Mouse (Mus musculus) G1E (cell line): ENCODE data around the gene Cuedc1.

Experiments used
- CTCF ChIP-seq: IDR thresholded peaks from 2 replicates; pipeline ENCODE4 v1.5.1; 2012; ENCODE audit warnings: low read depth, low read length, inconsistent platforms, mixed read lengths
- TAL1 ChIP-seq: conservative IDR thresholded peaks from 2 replicates; pipeline ENCODE4 v1.6.1; 2012; ENCODE audit warnings: low read depth, low read length, inconsistent platforms, mixed read lengths

DNA sequence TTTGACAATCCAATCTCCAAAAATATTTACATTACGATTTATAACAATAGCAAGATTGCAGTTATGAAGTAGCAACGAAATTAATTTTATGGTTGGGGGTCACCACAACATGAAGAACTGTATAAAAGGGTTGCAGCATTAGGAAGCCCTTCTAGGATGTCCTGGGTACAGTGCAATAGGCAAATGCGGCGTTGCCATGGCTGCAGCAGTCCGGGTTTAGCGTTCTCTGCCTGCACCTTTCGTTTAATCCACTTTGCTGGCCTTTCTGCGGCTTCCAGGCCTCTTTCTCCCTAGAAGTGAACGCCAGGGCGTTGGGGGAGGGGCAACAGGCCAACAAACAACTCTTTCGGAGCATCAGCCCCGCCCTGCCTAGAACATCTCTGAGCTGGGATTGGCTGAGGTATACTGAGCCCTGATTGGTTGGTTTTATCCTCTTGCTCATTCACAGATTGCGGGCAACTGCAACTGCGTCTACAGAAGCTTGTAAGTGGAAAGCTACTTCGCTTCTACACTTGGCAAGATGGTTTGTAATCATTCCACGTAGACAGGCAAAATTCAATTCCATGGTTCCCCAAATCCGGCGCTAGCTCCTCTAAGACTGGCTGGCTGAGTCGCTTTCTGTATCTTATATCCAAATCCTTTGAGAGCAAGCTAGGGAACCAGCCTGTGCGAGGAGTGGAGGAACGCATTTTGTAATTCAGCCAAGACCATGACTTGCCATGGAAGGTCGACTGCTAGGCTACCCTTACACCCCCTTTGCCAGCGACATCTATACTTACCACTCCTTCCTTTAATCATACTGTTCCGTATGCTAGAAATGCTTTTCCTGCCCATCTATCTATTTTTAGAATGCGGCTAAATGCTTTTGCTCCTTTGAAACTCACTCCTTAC is 10.9 kb upstream of the Cuedc1 start:
- no peak for TF ChIP-seq TAL1
- TF ChIP-seq CTCF: no peak
